Mouse (Mus musculus): ENCODE results near the gene Polh.

The Polh gene

GRCm38 (mm10) chr17:46132058-46132718, 70.3 kb downstream of the Polh start:
- peak; percentile 85 for DNase-seq (ENCODE audit: extremely low spot score)

- no peak for DNase-seq (ENCODE audit: extremely low spot score)
These were observed 72.5 kb downstream of the Polh start for GRCm38 (mm10) chr17:46129741-46130498.

- DNase-seq (ENCODE audit: extremely low spot score), result no peak
These were observed 74.5 kb downstream of the Polh start for GRCm38 (mm10) chr17:46127814-46128493.

- no peak for DNase-seq (ENCODE audit: extremely low spot score)
These were observed 75.8 kb downstream of the Polh start for GRCm38 (mm10) chr17:46126608-46127007.

- DNase-seq (ENCODE audit: extremely low spot score), result no peak
These were observed 78.3 kb downstream of the Polh start for GRCm38 (mm10) chr17:46123953-46124700.

- DNase-seq (ENCODE audit: extremely low spot score), result no peak
These were observed 79.2 kb downstream of the Polh start for GRCm38 (mm10) chr17:46123285-46123684.

GRCm38 (mm10) chr17:46122791-46123190, 79.7 kb downstream of the Polh start:
- DNase-seq (ENCODE audit: extremely low spot score), result no peak

All from embryo, embryonic 9.5 days (tissue).